In genomic region chr4:40267681-40268080, GRCm38 (mm10) we compare ENCODE assay signal across 8 mouse cellular contexts. TPM values are rescaled to one million over a fixed set of nuclear protein-coding genes. Genes with fewer than 3 reads are reported as not detected.
A peak's percentile ranks its signal among the peaks of the same experiment; 100 is the strongest.
DNase-seq lines count a peak whose midpoint lies in the region; ATAC-seq and TF ChIP-seq lines count a peak whose summit lies in the region.

No protein-coding gene starts in this region.

- TF ChIP-seq CTCF in gastrocnemius, adult 2 months (IDR thresholded peaks at IDR 0.05): no peak
- TF ChIP-seq CTCF in heart, postnatal 0 days (IDR thresholded peaks at IDR 0.05; ENCODE audit: low read depth): no peak

- H3K4me2 ChIP-seq in heart, postnatal 0 days (ENCODE audit: low read depth, low read length): peak overlapping the region; percentile 89
- H3K4me2 ChIP-seq in limb, embryonic 13.5 days (replicated peaks): peak overlapping the region; percentile 95
- peak overlapping the region; percentile 75 for H3K4me2 ChIP-seq in neural tube, embryonic 12.5 days (replicated peaks)

- peak overlapping the region; percentile 95 for H3K27ac ChIP-seq in gastrocnemius, adult 2 months
- peak overlapping the region; percentile 94 for H3K27ac ChIP-seq in heart, postnatal 0 days (ENCODE audit: low read depth)
- no peak overlapping the region for H3K27ac ChIP-seq in limb, embryonic 13.5 days
- H3K27ac ChIP-seq in neural tube, embryonic 12.5 days: no peak overlapping the region

- H3K9ac ChIP-seq in heart, postnatal 0 days (replicated peaks; ENCODE audit: low read depth, low read length): peak overlapping the region; percentile 62
- peak overlapping the region; percentile 95 for H3K9ac ChIP-seq in limb, embryonic 13.5 days
- H3K9ac ChIP-seq in neural tube, embryonic 12.5 days: peak overlapping the region; percentile 66

- peak overlapping the region; percentile 90 for H3K4me3 ChIP-seq in gastrocnemius, adult 2 months
- H3K4me3 ChIP-seq in heart, postnatal 0 days (ENCODE audit: low read depth, low read length): peak overlapping the region; percentile 65
- H3K4me3 ChIP-seq in limb, embryonic 13.5 days: peak overlapping the region; percentile 89
- peak overlapping the region; percentile 58 for H3K4me3 ChIP-seq in neural tube, embryonic 12.5 days

- H3K27me3 ChIP-seq in heart, postnatal 0 days (ENCODE audit: control insufficient read depth, insufficient read depth, low read length): no peaks in the 10 kb centered on the region
- no peaks in the 10 kb centered on the region for H3K27me3 ChIP-seq in limb, embryonic 13.5 days
- no peaks in the 10 kb centered on the region for H3K27me3 ChIP-seq in neural tube, embryonic 12.5 days (replicated peaks)

- no peak for TF ChIP-seq EP300 in heart, postnatal 0 days (IDR thresholded peaks at IDR 0.05; ENCODE audit: low read depth)

- peaks cover 9% of the 10 kb centered on the region for H3K4me1 ChIP-seq in heart, postnatal 0 days (ENCODE audit: control insufficient read depth, insufficient read depth)
- H3K4me1 ChIP-seq in limb, embryonic 13.5 days: peaks cover 24% of the 10 kb centered on the region
- H3K4me1 ChIP-seq in neural tube, embryonic 12.5 days: peaks cover 7% of the 10 kb centered on the region

- peaks cover 22% of the 10 kb centered on the region for H3K36me3 ChIP-seq in heart, postnatal 0 days (replicated peaks; ENCODE audit: control insufficient read depth, insufficient read depth, low read length)
- H3K36me3 ChIP-seq in limb, embryonic 13.5 days: peaks cover 43% of the 10 kb centered on the region
- H3K36me3 ChIP-seq in neural tube, embryonic 12.5 days: peaks cover 18% of the 10 kb centered on the region

- no peak for ATAC-seq in heart, postnatal 0 days (ENCODE audit: insufficient read depth, low read depth)
- ATAC-seq in limb, embryonic 13.5 days (ENCODE audit: low FRiP score, low read depth): no peak
- no peak; the same call in 1 of the 2 replicates for ATAC-seq in neural tube, embryonic 12.5 days (ENCODE audit: low FRiP score, low read depth)

- H3K9me3 ChIP-seq in heart, postnatal 0 days (replicated peaks; ENCODE audit: control insufficient read depth, low read length): no peaks in the 10 kb centered on the region
- H3K9me3 ChIP-seq in limb, embryonic 13.5 days: no peaks in the 10 kb centered on the region
- no peaks in the 10 kb centered on the region for H3K9me3 ChIP-seq in neural tube, embryonic 12.5 days

- 52% methylated on average over 7 of the region's 7 CpGs for WGBS in heart, postnatal 0 days
- WGBS in limb, embryonic 13.5 days: 73% methylated on average over 7 of the region's 7 CpGs
- WGBS in neural tube, embryonic 12.5 days: 76% methylated on average over 7 of the region's 7 CpGs

- no peak for DNase-seq in gastrocnemius, adult 2 months
- DNase-seq in gastrocnemius, adult 18-20 months (ENCODE audit: low spot score): no peak
- DNase-seq in Muller cell, postnatal 12 days (ENCODE audit: inconsistent ontology term): peak; percentile 12
- no peak for DNase-seq in heart, postnatal 0 days (ENCODE audit: low spot score)
- no peak for DNase-seq in gastrocnemius, postnatal 4 days (ENCODE audit: low spot score in 2 of 2)
- no peak for DNase-seq in cerebellum, adult 11-12 months

- intact Hi-C loops in gastrocnemius, adult 2 months (cut with DNase I): no loop called here

RNA-seq across cellular contexts. Expression of gene Smim27, which starts 1.7 kb away (rescaled TPM):
- total RNA-seq in gastrocnemius, adult 2 months (2021): 10 to 100 TPM; 42.6 to 45.4 TPM
- 10 to 100 TPM; 45.8 to 47.7 TPM for total RNA-seq in gastrocnemius, adult 18-20 months (2021)
- 0.65 and 4.9 TPM in 2 replicates for total RNA-seq in heart, postnatal 0 days (2014; rRNA removed; ENCODE audit: low replicate concordance)
- polyA plus RNA-seq in heart, postnatal 0 days (2015; fragmentation: Nextera tagmentation; extraction: Ambion mirVana): 48.4 and 49.4 TPM in 2 replicates
- 30.8 and 33.6 TPM in 2 replicates for polyA plus RNA-seq in limb, embryonic 13.5 days (2015; fragmentation: Nextera tagmentation; extraction: Ambion mirVana)
- polyA plus RNA-seq in neural tube, embryonic 12.5 days (2016; fragmentation: Nextera tagmentation; extraction: Ambion mirVana): 23.0 and 24.0 TPM in 2 replicates
- total RNA-seq in gastrocnemius, postnatal 4 days (2021): 10 to 100 TPM; 32.9 to 44.3 TPM

RNA-seq across cellular contexts. Expression of gene Topors, which starts 2.0 kb away (rescaled TPM):
- total RNA-seq in gastrocnemius, adult 2 months (2021): 1 to 10 TPM; 8.3 to 8.9 TPM
- 1 to 10 TPM; 7.2 to 7.7 TPM for total RNA-seq in gastrocnemius, adult 18-20 months (2021)
- total RNA-seq in heart, postnatal 0 days (2014; rRNA removed; ENCODE audit: low replicate concordance): 23.6 and 30.3 TPM in 2 replicates
- 15.1 and 15.5 TPM in 2 replicates for polyA plus RNA-seq in heart, postnatal 0 days (2015; fragmentation: Nextera tagmentation; extraction: Ambion mirVana)
- 51.7 and 52.7 TPM in 2 replicates for polyA plus RNA-seq in limb, embryonic 13.5 days (2015; fragmentation: Nextera tagmentation; extraction: Ambion mirVana)
- 43.2 and 43.4 TPM in 2 replicates for polyA plus RNA-seq in neural tube, embryonic 12.5 days (2016; fragmentation: Nextera tagmentation; extraction: Ambion mirVana)
- 10 to 100 TPM; 20.4 to 21.4 TPM for total RNA-seq in gastrocnemius, postnatal 4 days (2021)

RNA-seq across cellular contexts. Expression of gene Ndufb6, which starts 11.5 kb away (rescaled TPM):
- 100 to 1,000 TPM; 249 to 333 TPM for total RNA-seq in gastrocnemius, adult 2 months (2021)
- 100 to 1,000 TPM; 251 to 279 TPM for total RNA-seq in gastrocnemius, adult 18-20 months (2021)
- 452 and 553 TPM in 2 replicates for total RNA-seq in heart, postnatal 0 days (2014; rRNA removed; ENCODE audit: low replicate concordance)
- polyA plus RNA-seq in heart, postnatal 0 days (2015; fragmentation: Nextera tagmentation; extraction: Ambion mirVana): 1,016 and 1,052 TPM in 2 replicates
- polyA plus RNA-seq in limb, embryonic 13.5 days (2015; fragmentation: Nextera tagmentation; extraction: Ambion mirVana): 292 and 303 TPM in 2 replicates
- 287 and 291 TPM in 2 replicates for polyA plus RNA-seq in neural tube, embryonic 12.5 days (2016; fragmentation: Nextera tagmentation; extraction: Ambion mirVana)
- total RNA-seq in gastrocnemius, postnatal 4 days (2021): 100 to 1,000 TPM; 180 to 187 TPM

RNA-seq across cellular contexts. Expression of gene Ddx58, which starts 28.1 kb away (rescaled TPM):
- total RNA-seq in gastrocnemius, adult 2 months (2021): 1 to 10 TPM; 2.4 to 3.0 TPM
- total RNA-seq in gastrocnemius, adult 18-20 months (2021): 1 to 10 TPM; 1.6 to 2.8 TPM
- total RNA-seq in heart, postnatal 0 days (2014; rRNA removed; ENCODE audit: low replicate concordance): 16.0 and 17.5 TPM in 2 replicates
- 6.7 and 7.5 TPM in 2 replicates for polyA plus RNA-seq in heart, postnatal 0 days (2015; fragmentation: Nextera tagmentation; extraction: Ambion mirVana)
- 10.2 and 10.9 TPM in 2 replicates for polyA plus RNA-seq in limb, embryonic 13.5 days (2015; fragmentation: Nextera tagmentation; extraction: Ambion mirVana)
- 3.3 and 4.3 TPM in 2 replicates for polyA plus RNA-seq in neural tube, embryonic 12.5 days (2016; fragmentation: Nextera tagmentation; extraction: Ambion mirVana)
- total RNA-seq in gastrocnemius, postnatal 4 days (2021): 1 to 10 TPM; 7.4 to 8.7 TPM

Comparison
In these comparisons a context has a peak if more than half of its experiments do, and no peak if none do; other contexts are left out.
1. H3K27ac ChIP-seq: peak in gastrocnemius, adult 2 months (single experiment) and heart, postnatal 0 days (single experiment); none in limb, embryonic 13.5 days (single experiment) and neural tube, embryonic 12.5 days (single experiment).
2. Peak in every context shown above with its lines, with median percentiles within 50 percentile points of each other: H3K4me3 ChIP-seq, H3K4me2 ChIP-seq and H3K9ac ChIP-seq.